Mouse (Mus musculus) Patski (cell line): ENCODE measurements at regions not wholly inside any gene's neighbourhood (a gene's known extent, or its start where the extent isn't known, plus 50 kb on each side); places are given as distances from the start of the nearest gene placed in this dataset.
A peak's percentile ranks its signal among the peaks of the same experiment; 100 is the strongest.
"Not testable (repeated sequence)": the region's sequence is repeated elsewhere in the genome, so short reads cannot be mapped to it uniquely, and the experiment has no call there.

Experiments used
- ATAC-seq: fragments of 100-300 bp; one replicate; pipeline ENCODE4 v1.8.0; 2021
- CTCF ChIA-PET: fragments of 350-600 bp; sonication (Branson Sonifier 250); formaldehyde crosslinking; loops from one replicate; lab custom pipeline; 2022; ENCODE audit warnings: inconsistent platforms; lab: Charles Lee
- POLR2A ChIA-PET: fragments of 350-600 bp; sonication (Branson Sonifier 250); formaldehyde crosslinking; loops from one replicate; lab custom pipeline; 2022; ENCODE audit warnings: antibody characterized with exemption, inconsistent platforms; lab: Charles Lee
- DNase-seq: peaks from one replicate; pipeline ENCODE4 v3.0.0-alpha.2; 2011; ENCODE audit warnings: low read depth, low spot score
- H3K27me3 ChIP-seq: fragments of 371-371 bp; one replicate; pipeline ENCODE4 v1.5.1; 2021
- CTCF ChIP-seq: fragments of 100-300 bp; IDR thresholded peaks from one replicate; pipeline ENCODE4 v1.5.1; 2021
- in situ Hi-C: fragments of 300-500 bp; cut with MboI; formaldehyde crosslinking; loops from 3 replicates; pipeline ENCODE4 v1.11.1; 2018; ENCODE audit warnings: low pct_unique_long_range_greater_than_20kb, mixed read lengths

- TF ChIP-seq CTCF: no peak
- in situ Hi-C loops: no loop called here
- peak; percentile 41 for DNase-seq
- ChIA-PET POLR2A (interaction anchor here (0.6 kb wide), 1 partner anchor 118 kb away, joined by 4 read pairs; no protein-coding TSS in a partner anchor), CTCF (no interaction called here)
- H3K27me3 ChIP-seq: no peaks in the 10 kb centered on the region
- no peak for ATAC-seq
Measured at GRCm38 (mm10) chr17:47258296-47258695, 110.4 kb upstream of the Mrps10 start.

- no peak for ATAC-seq
Measured at GRCm38 (mm10) chr17:47255209-47255608, 113.5 kb upstream of the Mrps10 start.

GRCm38 (mm10) chr17:47254026-47254425 lies 114.7 kb upstream of the Mrps10 start:
- H3K27me3 ChIP-seq: no peaks in the 10 kb centered on the region
- POLR2A ChIA-PET: no interaction called here
- in situ Hi-C loops: no loop called here
- DNase-seq (no peak), ATAC-seq (no peak)
- no peak for TF ChIP-seq CTCF
- CTCF ChIA-PET: no interaction called here

More at GRCm38 (mm10) chr17:47255209-47255608, 113.5 kb upstream of the Mrps10 start:
- ChIA-PET CTCF (interaction anchor here (0.8 kb wide), 1 partner anchor 10 kb away, joined by 4 read pairs; no protein-coding TSS in a partner anchor), POLR2A (interaction anchor here (0.6 to 1.5 kb wide), 2 partner anchors 29 to 40 kb away, joined by 3 read pairs; no protein-coding TSS in a partner anchor)
- in situ Hi-C loops: no loop called here
- no peak for TF ChIP-seq CTCF
- H3K27me3 ChIP-seq: no peaks in the 10 kb centered on the region
- no peak for DNase-seq

- H3K27me3 ChIP-seq: no peaks in the 10 kb centered on the region
Measured at GRCm38 (mm10) chr17:47250001-47250400, 118.7 kb upstream of the Mrps10 start.

GRCm38 (mm10) chr17:47249176-47249575 lies 119.5 kb upstream of the Mrps10 start:
- no peak for ATAC-seq
- TF ChIP-seq CTCF: no peak
- DNase-seq: no peak
- in situ Hi-C loops: no loop called here
- H3K27me3 ChIP-seq: no peaks in the 10 kb centered on the region
- POLR2A ChIA-PET: no interaction called here
- CTCF ChIA-PET: no interaction called here

More at GRCm38 (mm10) chr17:47250001-47250400, 118.7 kb upstream of the Mrps10 start:
- ATAC-seq (no peak), DNase-seq (no peak)
- CTCF ChIA-PET: no interaction called here
- in situ Hi-C loops: no loop called here
- POLR2A ChIA-PET: no interaction called here
- TF ChIP-seq CTCF: no peak

- ChIA-PET POLR2A (no interaction called here), CTCF (no interaction called here)
- in situ Hi-C loops: no loop called here
- DNase-seq (no peak), ATAC-seq (no peak)
- no peaks in the 10 kb centered on the region for H3K27me3 ChIP-seq
- TF ChIP-seq CTCF: no peak
Measured at GRCm38 (mm10) chr17:47248053-47248452, 120.6 kb upstream of the Mrps10 start.

GRCm38 (mm10) chr17:47247516-47247915 lies 121.2 kb upstream of the Mrps10 start:
- DNase-seq (no peak), ATAC-seq (no peak)
- H3K27me3 ChIP-seq: no peaks in the 10 kb centered on the region
- in situ Hi-C loops: no loop called here
- ChIA-PET CTCF (no interaction called here), POLR2A (no interaction called here)
- TF ChIP-seq CTCF: no peak

- no peak for TF ChIP-seq CTCF
- DNase-seq (no peak), ATAC-seq (no peak)
- ChIA-PET CTCF (no interaction called here), POLR2A (interaction anchor here (0.6 kb wide), 1 partner anchor 9 kb away, joined by 3 read pairs; no protein-coding TSS in a partner anchor)
- in situ Hi-C loops: no loop called here
- H3K27me3 ChIP-seq: no peaks in the 10 kb centered on the region
Measured at GRCm38 (mm10) chr17:47246605-47247004, 122.1 kb upstream of the Mrps10 start.

- no peak for DNase-seq
- no peak for ATAC-seq
- H3K27me3 ChIP-seq: no peaks in the 10 kb centered on the region
- POLR2A ChIA-PET: no interaction called here
- CTCF ChIA-PET: interaction anchor here (0.7 kb wide), 1 partner anchor 10 kb away, joined by 4 read pairs; no protein-coding TSS in a partner anchor
- TF ChIP-seq CTCF: no peak
- in situ Hi-C loops: no loop called here
Measured at GRCm38 (mm10) chr17:47245635-47246034, 123.1 kb upstream of the Mrps10 start.

- ChIA-PET POLR2A (no interaction called here), CTCF (no interaction called here)
- ATAC-seq (no peak), DNase-seq (no peak)
- in situ Hi-C loops: no loop called here
- no peaks in the 10 kb centered on the region for H3K27me3 ChIP-seq
- TF ChIP-seq CTCF: no peak
Measured at GRCm38 (mm10) chr17:47239086-47239485, 129.6 kb upstream of the Mrps10 start.

- DNase-seq, POLR2A ChIA-PET, in situ Hi-C loops, CTCF ChIA-PET, H3K27me3 ChIP-seq, ATAC-seq: not testable (repeated sequence)
Measured at GRCm38 (mm10) chr17:47237881-47238280, 130.8 kb upstream of the Mrps10 start.

GRCm38 (mm10) chr17:47234343-47234742 lies 134.3 kb upstream of the Mrps10 start:
- DNase-seq: no peak
- ATAC-seq: no peak
- H3K27me3 ChIP-seq: no peaks in the 10 kb centered on the region
- TF ChIP-seq CTCF: no peak
- CTCF ChIA-PET: no interaction called here
- in situ Hi-C loops: no loop called here
- POLR2A ChIA-PET: no interaction called here
